Mouse (Mus musculus) cortical plate, adult 2 months (tissue): ENCODE results near the gene Ttc33.

ENCODE experiments used
- CTCF ChIP-seq: fragments of 200-500 bp; IDR thresholded peaks from 2 replicates; pipeline ENCODE4 v1.5.1; 2011; ENCODE audit warnings: mild to moderate bottlenecking, control low read depth, low read length; ENCODE audit not compliant: insufficient read depth; ENCODE audit errors: extremely low read depth
- POLR2A ChIP-seq: fragments of 200-500 bp; IDR thresholded peaks from 2 replicates; pipeline ENCODE4 v1.6.1; 2011; ENCODE audit warnings: mild to moderate bottlenecking, low read length, control low read depth; ENCODE audit not compliant: insufficient read depth; ENCODE audit errors: extremely low read depth

GRCm38 (mm10) chr15:5143361-5144020, 41.8 kb upstream of the Ttc33 start, which contains the start of gene Prkaa1:
- 0 out of 2 replicates have a peak, but pooled peaks have one; percentile 40 for TF ChIP-seq POLR2A
- no peak for TF ChIP-seq CTCF
